Mouse (Mus musculus) neutrophil, adult 5-6 weeks (primary cell): ENCODE results near the gene Ei24. TPM values are rescaled to one million over a fixed set of nuclear protein-coding genes. Genes with fewer than 3 reads are reported as not detected.

Source experiments
- ATAC-seq: fragments of 151-379, 151-347 bp; 2 replicates; pipeline ENCODE4 v1.8.0; 2017; ENCODE audit warnings: mild to moderate bottlenecking, moderate TSS enrichment; ENCODE audit not compliant: insufficient number of reproducible peaks, poor library complexity, low FRiP score, severe bottlenecking; ENCODE audit errors: extremely low read depth
- total RNA-seq: library from RNA; stranded (forward); fragments of 200-1000 nt; gene quantifications from 2 replicates; pipeline ENCODE4 v1.2.3, GENCODE M21; 2017

Ei24 gene
- 27.7 and 33.0 TPM in 2 replicates for total RNA-seq

- ATAC-seq: peak; percentile 72
Measured at GRCm38 (mm10) chr9:36796781-36797555, at the start of gene Ei24. Gene Ei24, minus strand, starts transcription at chr9:36797393.

- no peak for ATAC-seq
Measured at GRCm38 (mm10) chr9:36846346-36846745, 49.2 kb upstream of the Ei24 start.

DNA sequence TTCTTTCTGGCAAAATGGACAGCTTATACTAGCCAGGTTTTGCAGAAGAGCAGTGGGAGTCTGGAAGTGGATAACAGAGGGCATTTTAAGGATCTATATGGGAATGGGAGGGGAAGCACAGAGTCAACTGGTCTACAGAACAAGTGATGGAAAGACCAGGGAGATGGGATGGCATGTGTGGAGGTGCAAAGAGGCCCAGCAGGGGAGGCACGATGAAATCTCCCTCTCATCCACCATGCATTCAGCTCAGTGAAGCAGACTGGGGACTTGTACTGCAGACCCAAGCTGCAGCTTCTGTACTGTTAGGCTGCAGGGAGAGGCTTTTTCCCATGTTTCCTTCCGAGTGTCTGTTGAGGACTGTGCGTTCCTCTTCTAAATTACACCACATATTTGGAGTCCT is 36.7 kb upstream of the Ei24 start:
- no peak for ATAC-seq

DNA sequence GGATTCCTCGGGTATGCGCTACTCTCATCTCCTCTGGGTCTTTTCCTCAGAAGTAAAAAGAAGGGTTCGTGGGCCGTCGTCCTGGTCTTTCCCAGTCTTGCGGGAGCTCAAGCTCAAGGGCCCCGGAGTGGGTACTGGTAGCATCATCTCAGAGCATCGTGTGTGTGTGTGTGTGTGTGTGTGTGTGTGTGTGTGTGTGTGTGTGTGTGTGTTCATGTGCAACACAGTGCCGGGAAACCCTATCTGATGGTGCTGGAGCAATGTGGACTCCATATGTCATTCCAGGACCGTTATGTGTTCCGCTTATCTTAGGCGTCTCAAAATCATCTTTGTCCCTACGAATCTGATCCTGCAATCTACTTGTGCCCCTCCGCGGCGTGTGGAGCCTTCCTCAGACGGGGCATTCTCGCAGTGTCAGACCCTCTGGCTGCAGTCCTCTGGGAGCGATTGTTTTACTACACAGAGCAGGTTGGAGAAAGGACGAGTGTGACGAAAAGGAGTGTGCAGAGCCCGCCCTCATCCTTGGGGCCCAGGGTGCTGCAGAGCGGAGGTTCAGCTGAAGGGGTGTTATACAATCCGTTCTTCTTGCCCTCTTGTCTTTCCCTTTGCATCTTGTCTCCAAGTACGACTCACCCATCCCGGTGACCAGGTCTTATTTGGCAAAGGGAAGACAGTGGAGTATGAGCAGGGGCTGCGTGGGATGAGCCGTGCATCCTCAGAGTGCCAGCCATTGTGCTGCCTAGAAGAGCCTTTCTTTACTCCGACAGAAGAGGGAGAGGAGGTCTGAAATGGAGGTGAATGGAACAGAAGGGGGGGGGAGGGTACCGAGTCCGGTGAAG is 36.1 kb upstream of the Ei24 start:
- no peak for ATAC-seq

GRCm38 (mm10) chr9:36832529-36832928 is 35.3 kb upstream of the Ei24 start:
- ATAC-seq: no peak

DNA sequence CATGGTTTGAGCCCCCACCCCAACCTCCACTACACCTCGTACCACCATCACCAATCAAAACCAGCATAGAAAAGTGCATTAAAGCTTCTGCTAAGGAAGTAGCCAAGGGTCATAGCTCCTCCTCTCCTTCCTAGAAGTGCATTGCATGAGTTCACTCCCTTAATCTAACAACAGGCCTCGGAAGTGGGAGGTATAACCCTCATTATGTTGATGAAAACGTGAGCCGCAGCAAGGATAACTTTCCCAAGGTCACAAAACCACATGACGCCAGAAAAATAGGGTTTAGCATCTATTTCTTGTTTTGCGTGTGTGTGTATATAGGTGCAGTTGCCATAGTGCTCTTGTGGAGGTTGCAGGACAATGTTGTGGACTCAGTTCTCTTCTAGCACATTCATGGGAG is 34.2 kb upstream of the Ei24 start:
- ATAC-seq: no peak

GRCm38 (mm10) chr9:36826612-36827363 is 29.6 kb upstream of the Ei24 start:
- no peak for ATAC-seq

DNA sequence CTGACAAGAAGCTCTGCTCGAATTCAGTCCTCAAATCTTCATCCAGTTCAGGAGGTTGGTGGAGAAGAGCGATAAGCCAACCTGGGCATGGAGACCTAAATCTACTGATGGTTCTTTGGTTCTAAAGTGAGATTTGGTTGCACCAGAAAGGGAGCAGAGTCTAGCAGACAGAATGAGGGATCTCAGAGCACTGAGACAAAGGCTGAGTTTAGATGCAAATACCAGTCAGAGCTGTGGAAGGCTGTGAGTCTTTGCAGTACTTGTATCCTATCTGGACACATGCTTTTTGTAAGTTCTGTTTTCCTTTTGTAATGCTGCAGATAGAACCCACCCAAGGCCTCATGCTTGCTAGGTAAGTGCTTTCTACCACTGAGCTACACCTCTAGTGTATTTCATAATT is 24.8 kb upstream of the Ei24 start:
- no peak for ATAC-seq

- no peak for ATAC-seq
Measured at GRCm38 (mm10) chr9:36821644-36822000, 24.4 kb upstream of the Ei24 start, which contains the start of gene Fez1. Gene Fez1, plus strand, starts transcription at chr9:36821864.

DNA sequence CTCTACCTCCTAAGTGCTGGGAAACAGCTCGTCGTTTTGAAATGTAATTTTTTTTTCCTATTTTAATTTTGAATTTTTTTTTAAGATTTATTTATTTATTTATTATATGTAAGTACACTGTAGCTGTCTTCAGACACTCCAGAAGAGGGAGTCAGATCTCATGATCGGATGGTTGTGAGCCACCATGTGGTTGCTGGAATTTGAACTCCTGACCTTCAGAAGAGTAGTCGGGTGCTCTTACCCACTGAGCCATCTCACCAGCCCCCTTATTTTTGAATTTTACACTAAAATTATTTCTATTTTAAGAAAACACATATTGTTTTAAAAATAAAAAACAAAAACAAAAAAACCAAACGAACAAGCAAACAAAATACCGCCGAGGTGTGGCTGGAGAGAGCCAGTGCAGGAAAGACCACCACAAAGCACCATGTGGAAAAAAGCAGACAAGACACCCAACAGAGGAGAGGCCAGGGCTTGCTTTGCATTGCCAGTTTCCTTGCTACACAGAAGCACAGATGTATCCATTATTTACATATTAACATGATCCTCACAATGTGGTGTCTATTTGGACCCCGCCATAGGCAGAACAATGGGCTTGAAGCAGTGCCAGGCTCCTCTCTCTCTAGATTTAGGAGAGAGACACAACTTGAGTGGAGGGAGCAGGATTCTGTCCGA is 23.9 kb upstream of the Ei24 start:
- ATAC-seq: no peak

- ATAC-seq: no peak
Measured at GRCm38 (mm10) chr9:36818905-36819304, 21.7 kb upstream of the Ei24 start.

GRCm38 (mm10) chr9:36814486-36814885 is 17.3 kb upstream of the Ei24 start:
- no peak for ATAC-seq

GRCm38 (mm10) chr9:36808126-36808785 is 11.1 kb upstream of the Ei24 start:
- ATAC-seq: no peak

GRCm38 (mm10) chr9:36805256-36805975 is 8.2 kb upstream of the Ei24 start:
- no peak for ATAC-seq

DNA sequence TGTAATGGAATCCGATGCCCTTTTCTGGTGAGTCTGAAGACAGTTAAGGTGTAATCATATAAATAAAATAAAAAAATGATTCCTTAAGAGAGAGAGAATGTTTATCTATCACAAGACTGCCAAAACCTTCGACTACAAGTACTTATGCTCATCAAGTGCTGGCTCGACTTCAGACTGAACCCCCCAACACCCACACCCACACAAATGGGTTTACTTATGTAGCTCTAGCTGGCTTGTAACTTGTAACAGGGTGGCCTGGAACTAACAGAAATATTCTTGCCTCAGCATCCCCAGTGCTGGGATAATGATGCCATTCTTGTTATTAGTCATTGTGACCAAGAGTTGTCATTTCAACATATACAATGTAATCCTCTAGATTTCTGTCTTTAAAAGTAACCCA is 6.7 kb upstream of the Ei24 start:
- no peak for ATAC-seq

DNA sequence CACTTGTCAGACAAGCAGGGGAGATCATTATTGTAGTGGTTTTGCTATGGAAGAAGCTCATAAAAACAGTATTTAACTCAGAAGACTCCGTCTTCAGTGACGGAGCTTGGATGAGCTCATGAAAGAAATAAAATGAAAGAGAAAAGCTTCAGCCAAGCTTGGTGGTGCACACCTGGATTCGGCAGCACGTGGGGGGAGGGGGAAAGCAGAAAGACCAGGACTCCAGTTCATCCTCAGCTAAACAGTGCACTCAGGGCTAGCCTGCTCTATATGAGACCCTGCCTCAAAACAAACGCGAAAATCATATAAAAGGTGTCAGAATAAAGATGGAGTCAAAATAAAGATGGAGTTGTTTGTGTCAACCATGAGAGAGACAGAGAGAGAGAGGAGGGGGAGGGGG is 6.2 kb upstream of the Ei24 start:
- no peak for ATAC-seq

- no peak for ATAC-seq
Measured at GRCm38 (mm10) chr9:36802951-36803350, 5.8 kb upstream of the Ei24 start.

- ATAC-seq: no peak
Measured at GRCm38 (mm10) chr9:36801961-36802360, 4.8 kb upstream of the Ei24 start.
